Comparison of ENCODE assay signal across 8 mouse cellular contexts in genomic region chr11:100736746-100737080, GRCm38 (mm10). TPM values are rescaled to one million over a fixed set of nuclear protein-coding genes. Genes with fewer than 3 reads are reported as not detected.
DNase-seq lines count a peak whose midpoint lies in the region; ATAC-seq and TF ChIP-seq lines count a peak whose summit lies in the region.

No protein-coding gene starts in this region.

- no peak for TF ChIP-seq POLR2A in spleen, adult 2 months (IDR thresholded peaks at IDR 0.05; ENCODE audit: low read depth, low read length)

- H3K36me3 ChIP-seq in erythroblast, embryonic 14.5 days (ENCODE audit: control insufficient read depth): peaks cover 50% of the 10 kb centered on the region
- no peaks in the 10 kb centered on the region for H3K36me3 ChIP-seq in spleen, adult 2 months (ENCODE audit: control insufficient read depth, insufficient read depth, low read length)
- H3K36me3 ChIP-seq in liver, embryonic 12.5 days: peaks cover 35% of the 10 kb centered on the region

- H3K27ac ChIP-seq in spleen, adult 2 months (ENCODE audit: insufficient read depth, low read length): peak overlapping the region; percentile 15
- H3K27ac ChIP-seq in liver, embryonic 12.5 days: peak overlapping the region; percentile 94

- peak overlapping the region; percentile 100 for H3K4me3 ChIP-seq in erythroblast, embryonic 14.5 days (replicated peaks)
- peak overlapping the region; percentile 75 for H3K4me3 ChIP-seq in spleen, adult 2 months (ENCODE audit: extremely low read depth, insufficient read depth, insufficient read length)
- peak overlapping the region; percentile 99 for H3K4me3 ChIP-seq in liver, embryonic 12.5 days

- no peak for DNase-seq in spleen, adult 2 months (ENCODE audit: low read depth in 1 of 2, low spot score in 2 of 2)
- no peak for DNase-seq in spleen, postnatal 14 days (ENCODE audit: low spot score in 2 of 2)
- no peak for DNase-seq in cerebellum, adult 18-20 months

- peak overlapping the region; percentile 96 for H3K4me2 ChIP-seq in liver, embryonic 12.5 days

- WGBS in spleen, adult 2 months: 53% methylated on average over 4 of the region's 4 CpGs
- 15% methylated on average over 4 of the region's 4 CpGs for WGBS in liver, embryonic 12.5 days (ENCODE audit: insufficient replicate concordance)

- ATAC-seq in erythroblast, adult 5-6 weeks (replicated peaks; ENCODE audit: low FRiP score, poor library complexity, severe bottlenecking): no peak
- no peak for ATAC-seq in liver, embryonic 12.5 days
- ATAC-seq in granulocyte monocyte progenitor cell, adult 5-6 weeks (replicated peaks; ENCODE audit: poor library complexity, severe bottlenecking): no peak
- ATAC-seq in megakaryocyte progenitor cell, adult 5-6 weeks (replicated peaks; ENCODE audit: poor library complexity): no peak

- no peaks in the 10 kb centered on the region for H3K27me3 ChIP-seq in erythroblast, embryonic 14.5 days (ENCODE audit: control insufficient read depth)
- no peaks in the 10 kb centered on the region for H3K27me3 ChIP-seq in spleen, adult 2 months (ENCODE audit: control insufficient read depth, insufficient read depth, low read length)
- no peaks in the 10 kb centered on the region for H3K27me3 ChIP-seq in liver, embryonic 12.5 days (replicated peaks)

- TF ChIP-seq CTCF in spleen, adult 2 months (IDR thresholded peaks at IDR 0.05; ENCODE audit: extremely low read depth, insufficient read depth, insufficient read length, insufficient replicate concordance): no peak

- peaks cover 81% of the 10 kb centered on the region for H3K4me1 ChIP-seq in erythroblast, embryonic 14.5 days (ENCODE audit: control insufficient read depth)
- peaks cover 18% of the 10 kb centered on the region; the same call in 1 of the 2 replicates for H3K4me1 ChIP-seq in spleen, adult 2 months (ENCODE audit: control insufficient read depth, insufficient read depth, insufficient read length)
- peaks cover 68% of the 10 kb centered on the region for H3K4me1 ChIP-seq in liver, embryonic 12.5 days

- peak overlapping the region; percentile 99 for H3K9ac ChIP-seq in liver, embryonic 12.5 days

- no peaks in the 10 kb centered on the region for H3K9me3 ChIP-seq in erythroblast, embryonic 14.5 days (ENCODE audit: control insufficient read depth, low read length)
- no peaks in the 10 kb centered on the region for H3K9me3 ChIP-seq in liver, embryonic 12.5 days (replicated peaks)

RNA-seq across cellular contexts. Expression of gene Rab5c, which starts 1.3 kb away (rescaled TPM):
- 80.2 and 82.1 TPM in 2 replicates for polyA plus RNA-seq in erythroblast, embryonic 14.5 days (2012)
- 61.4 and 79.7 TPM in 2 replicates for total RNA-seq in erythroblast, adult 5-6 weeks (2015; ENCODE audit: low replicate concordance)
- total RNA-seq in erythroblast, adult 5-6 weeks (2017; ENCODE audit: low replicate concordance): 52.2 and 70.8 TPM in 2 replicates
- 183 and 200 TPM in 2 replicates for polyA plus RNA-seq in spleen, adult 2 months (2012; rRNA removed)
- 15.9 and 18.1 TPM in 2 replicates for polyA plus RNA-seq in liver, embryonic 12.5 days (2016; fragmentation: Nextera tagmentation; extraction: Ambion mirVana)
- total RNA-seq in granulocyte monocyte progenitor cell, adult 5-6 weeks (2014; fragmentation: Nextera tagmentation): 116 and 132 TPM in 2 replicates
- total RNA-seq in granulocyte monocyte progenitor cell, adult 5-6 weeks (2017): 103 and 113 TPM in 2 replicates
- 129 and 135 TPM in 2 replicates for total RNA-seq in megakaryocyte progenitor cell, adult 5-6 weeks (2015)
- 101 and 105 TPM in 2 replicates for total RNA-seq in megakaryocyte progenitor cell, adult 5-6 weeks (2017)

RNA-seq across cellular contexts. Expression of gene Kcnh4, which starts 23.0 kb away (rescaled TPM):
- polyA plus RNA-seq in erythroblast, embryonic 14.5 days (2012): not detected in 2 replicates
- total RNA-seq in erythroblast, adult 5-6 weeks (2015; ENCODE audit: low replicate concordance): not detected in 2 replicates
- not detected in 2 replicates for total RNA-seq in erythroblast, adult 5-6 weeks (2017; ENCODE audit: low replicate concordance)
- 0.82 and 1.5 TPM in 2 replicates for polyA plus RNA-seq in spleen, adult 2 months (2012; rRNA removed)
- not detected in 2 replicates for polyA plus RNA-seq in liver, embryonic 12.5 days (2016; fragmentation: Nextera tagmentation; extraction: Ambion mirVana)
- not detected in 2 replicates for total RNA-seq in granulocyte monocyte progenitor cell, adult 5-6 weeks (2014; fragmentation: Nextera tagmentation)
- total RNA-seq in granulocyte monocyte progenitor cell, adult 5-6 weeks (2017): not detected in 2 replicates
- 0.24 TPM in 1 of 2 replicates, not detected in the other for total RNA-seq in megakaryocyte progenitor cell, adult 5-6 weeks (2015)
- not detected in 2 replicates for total RNA-seq in megakaryocyte progenitor cell, adult 5-6 weeks (2017)

RNA-seq across cellular contexts. Expression of gene Hspb9, which starts 23.1 kb away (rescaled TPM):
- not detected in 2 replicates for polyA plus RNA-seq in erythroblast, embryonic 14.5 days (2012)
- not detected in 2 replicates for total RNA-seq in erythroblast, adult 5-6 weeks (2015; ENCODE audit: low replicate concordance)
- total RNA-seq in erythroblast, adult 5-6 weeks (2017; ENCODE audit: low replicate concordance): not detected in 2 replicates
- 0.36 TPM in 1 of 2 replicates, not detected in the other for polyA plus RNA-seq in spleen, adult 2 months (2012; rRNA removed)
- 0.29 and 0.33 TPM in 2 replicates for polyA plus RNA-seq in liver, embryonic 12.5 days (2016; fragmentation: Nextera tagmentation; extraction: Ambion mirVana)
- total RNA-seq in granulocyte monocyte progenitor cell, adult 5-6 weeks (2014; fragmentation: Nextera tagmentation): not detected in 2 replicates
- not detected in 2 replicates for total RNA-seq in granulocyte monocyte progenitor cell, adult 5-6 weeks (2017)
- not detected in 2 replicates for total RNA-seq in megakaryocyte progenitor cell, adult 5-6 weeks (2015)
- 0.37 and 0.47 TPM in 2 replicates for total RNA-seq in megakaryocyte progenitor cell, adult 5-6 weeks (2017)

RNA-seq across cellular contexts. Expression of gene Kat2a, which starts 24.4 kb away (rescaled TPM):
- 0.70 and 0.77 TPM in 2 replicates for polyA plus RNA-seq in erythroblast, embryonic 14.5 days (2012)
- 6.0 and 10.9 TPM in 2 replicates for total RNA-seq in erythroblast, adult 5-6 weeks (2015; ENCODE audit: low replicate concordance)
- 3.1 and 6.6 TPM in 2 replicates for total RNA-seq in erythroblast, adult 5-6 weeks (2017; ENCODE audit: low replicate concordance)
- 31.1 and 39.0 TPM in 2 replicates for polyA plus RNA-seq in spleen, adult 2 months (2012; rRNA removed)
- 39.4 and 40.2 TPM in 2 replicates for polyA plus RNA-seq in liver, embryonic 12.5 days (2016; fragmentation: Nextera tagmentation; extraction: Ambion mirVana)
- 50.0 and 54.4 TPM in 2 replicates for total RNA-seq in granulocyte monocyte progenitor cell, adult 5-6 weeks (2014; fragmentation: Nextera tagmentation)
- total RNA-seq in granulocyte monocyte progenitor cell, adult 5-6 weeks (2017): 26.0 and 34.5 TPM in 2 replicates
- 31.7 and 40.1 TPM in 2 replicates for total RNA-seq in megakaryocyte progenitor cell, adult 5-6 weeks (2015)
- 28.9 and 30.4 TPM in 2 replicates for total RNA-seq in megakaryocyte progenitor cell, adult 5-6 weeks (2017)

RNA-seq across cellular contexts. Expression of gene Hcrt, which starts 26.0 kb away (rescaled TPM):
- not detected in 2 replicates for polyA plus RNA-seq in erythroblast, embryonic 14.5 days (2012)
- not detected in 2 replicates for total RNA-seq in erythroblast, adult 5-6 weeks (2015; ENCODE audit: low replicate concordance)
- total RNA-seq in erythroblast, adult 5-6 weeks (2017; ENCODE audit: low replicate concordance): not detected in 2 replicates
- polyA plus RNA-seq in spleen, adult 2 months (2012; rRNA removed): 0.22 TPM in 1 of 2 replicates, not detected in the other
- not detected in 2 replicates for polyA plus RNA-seq in liver, embryonic 12.5 days (2016; fragmentation: Nextera tagmentation; extraction: Ambion mirVana)
- not detected in 2 replicates for total RNA-seq in granulocyte monocyte progenitor cell, adult 5-6 weeks (2014; fragmentation: Nextera tagmentation)
- not detected in 2 replicates for total RNA-seq in granulocyte monocyte progenitor cell, adult 5-6 weeks (2017)
- not detected in 2 replicates for total RNA-seq in megakaryocyte progenitor cell, adult 5-6 weeks (2015)
- total RNA-seq in megakaryocyte progenitor cell, adult 5-6 weeks (2017): not detected in 2 replicates
